Mouse (Mus musculus): ENCODE results near the gene Isg20l2. TPM values are rescaled to one million over a fixed set of nuclear protein-coding genes. Genes with fewer than 3 reads are reported as not detected.
A peak's percentile ranks its signal among the peaks of the same experiment; 100 is the strongest.

Isg20l2 gene
- polyA plus RNA-seq, 1 experiment, result 11.0 TPM

DNA sequence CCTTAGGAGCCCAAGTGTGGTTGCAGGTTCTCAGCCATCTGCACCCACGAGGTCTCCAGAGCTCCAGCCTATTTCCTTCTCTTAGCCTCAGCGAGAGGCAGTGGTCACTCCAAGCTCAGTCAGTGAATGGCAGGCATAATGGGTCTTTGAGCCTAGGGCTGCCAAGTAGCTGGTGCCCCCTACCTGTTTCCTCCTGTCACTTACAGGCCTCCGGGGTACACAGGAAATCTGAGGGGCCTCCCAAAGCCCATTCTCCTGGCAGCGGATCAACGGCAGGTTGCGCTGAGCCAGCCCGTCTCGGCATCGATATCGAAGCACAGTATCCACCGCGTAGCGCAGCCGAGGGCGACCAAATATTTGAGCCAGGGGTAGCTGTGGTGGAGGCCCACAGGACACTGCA, 58.0 kb downstream of the Isg20l2 start:
- DNase-seq, result no peak
- H3K27ac ChIP-seq (ENCODE audit: insufficient read depth, low read depth, low read length), result no peak overlapping the region
- no peak for TF ChIP-seq POLR2A (IDR thresholded peaks at IDR 0.05; ENCODE audit: low read depth, low read length)
- TF ChIP-seq CTCF (conservative IDR thresholded peaks at IDR 0.05; ENCODE audit: insufficient read depth, insufficient read length, low read depth, low read length), result no peak
- no peaks in the 10 kb centered on the region for H3K36me3 ChIP-seq (ENCODE audit: control insufficient read depth, insufficient read depth, low read length)
- H3K4me3 ChIP-seq (ENCODE audit: insufficient read depth, low read depth, low read length), result peak overlapping the region; percentile 2; the same call in 1 of the 2 replicates
- no peaks in the 10 kb centered on the region for H3K27me3 ChIP-seq (replicated peaks; ENCODE audit: control insufficient read depth, insufficient read depth, low read length)
- H3K4me1 ChIP-seq (ENCODE audit: control insufficient read depth, insufficient read depth, low read length), result 0 out of 2 replicates have a peak, but pooled peaks cover 6% of the 10 kb centered on the region
- 8% methylated on average over 15 of the region's 15 CpGs for WGBS

DNA sequence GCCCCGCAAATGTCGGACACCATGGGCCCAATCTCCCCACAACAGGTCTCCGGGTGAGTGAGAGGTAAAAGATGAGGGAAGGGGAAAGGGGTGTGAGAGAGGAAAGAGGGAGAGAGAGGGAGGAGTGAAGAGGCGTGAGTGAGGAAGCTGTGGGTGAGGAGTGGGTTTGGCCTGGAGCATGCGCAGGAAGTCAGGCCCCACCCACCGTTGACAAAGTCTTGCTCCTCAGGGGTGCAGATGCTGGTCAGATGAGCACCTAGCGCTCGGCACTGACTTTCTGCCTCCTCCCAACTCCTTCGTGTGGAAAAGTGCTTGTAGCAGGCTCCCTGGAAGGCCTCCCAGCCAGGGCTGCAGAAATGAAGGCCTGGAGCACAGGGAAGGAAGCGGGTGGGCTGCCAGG, 59.8 kb downstream of the Isg20l2 start:
- TF ChIP-seq POLR2A (IDR thresholded peaks at IDR 0.05; ENCODE audit: low read depth, low read length) (no peak), CTCF (conservative IDR thresholded peaks at IDR 0.05; ENCODE audit: insufficient read depth, insufficient read length, low read depth, low read length) (no peak)
- H3K27ac ChIP-seq (ENCODE audit: insufficient read depth, low read depth, low read length), result no peak overlapping the region
- no peaks in the 10 kb centered on the region for H3K27me3 ChIP-seq (replicated peaks; ENCODE audit: control insufficient read depth, insufficient read depth, low read length)
- H3K36me3 ChIP-seq (ENCODE audit: control insufficient read depth, insufficient read depth, low read length), result no peaks in the 10 kb centered on the region
- H3K4me1 ChIP-seq (ENCODE audit: control insufficient read depth, insufficient read depth, low read length), result 0 out of 2 replicates have a peak, but pooled peaks cover 6% of the 10 kb centered on the region
- no peak overlapping the region for H3K4me3 ChIP-seq (ENCODE audit: insufficient read depth, low read depth, low read length)
- 46% methylated on average over 10 of the region's 10 CpGs for WGBS
- DNase-seq, result no peak

Other genes starting within 250 kb of the Isg20l2 start
- gene Lrrc71, start 181.7 kb upstream of the Isg20l2 start, polyA plus RNA-seq (2012; rRNA removed), result 0.20 and 0.48 TPM in 2 replicates
- gene Ntrk1, start 135.2 kb upstream of the Isg20l2 start, polyA plus RNA-seq (2012; rRNA removed), result 2.5 and 4.5 TPM in 2 replicates
- gene Insrr, start 133.4 kb upstream of the Isg20l2 start, polyA plus RNA-seq (2012; rRNA removed), result 23.9 and 27.8 TPM in 2 replicates
- gene Pear1, start 106.0 kb upstream of the Isg20l2 start, polyA plus RNA-seq (2012; rRNA removed), result 60.5 and 71.0 TPM in 2 replicates
- gene Sh2d2a, start 83.6 kb upstream of the Isg20l2 start, polyA plus RNA-seq (2012; rRNA removed), result 0.56 and 2.4 TPM in 2 replicates
- gene Prcc, start 44.7 kb upstream of the Isg20l2 start, polyA plus RNA-seq (2012; rRNA removed), result 36.3 and 37.3 TPM in 2 replicates
- 104 and 113 TPM in 2 replicates for gene Hdgf, start 24.0 kb upstream of the Isg20l2 start, polyA plus RNA-seq (2012; rRNA removed)
- gene Mrpl24, start 10.8 kb upstream of the Isg20l2 start, polyA plus RNA-seq (2012; rRNA removed), result 71.9 and 100 TPM in 2 replicates
- gene Rrnad1, start 403 bp downstream of the Isg20l2 start, polyA plus RNA-seq (2012; rRNA removed), result 19.3 and 27.3 TPM in 2 replicates
- 0.88 and 0.94 TPM in 2 replicates for gene Crabp2, start 18.4 kb downstream of the Isg20l2 start, polyA plus RNA-seq (2012; rRNA removed)
- gene Nes, start 40.8 kb downstream of the Isg20l2 start, polyA plus RNA-seq (2012; rRNA removed), result 7.2 and 7.5 TPM in 2 replicates
- 0.34 and 0.48 TPM in 2 replicates for gene Bcan, start 69.9 kb downstream of the Isg20l2 start, polyA plus RNA-seq (2012; rRNA removed)
- not detected in 2 replicates for gene Hapln2, start 97.3 kb downstream of the Isg20l2 start, polyA plus RNA-seq (2012; rRNA removed)
- 5.1 and 7.4 TPM in 2 replicates for gene Gpatch4, start 112.8 kb downstream of the Isg20l2 start, polyA plus RNA-seq (2012; rRNA removed)
- gene Naxe, start 128.2 kb downstream of the Isg20l2 start, polyA plus RNA-seq (2012; rRNA removed), result 141 and 165 TPM in 2 replicates
- 0.15 TPM in 1 of 2 replicates, not detected in the other for gene Ttc24, start 148.0 kb downstream of the Isg20l2 start, polyA plus RNA-seq (2012; rRNA removed)
- 0.81 and 0.83 TPM in 2 replicates for gene Iqgap3, start 151.7 kb downstream of the Isg20l2 start, polyA plus RNA-seq (2012; rRNA removed)
- gene Mef2d, start 212.1 kb downstream of the Isg20l2 start, polyA plus RNA-seq (2012; rRNA removed), result 41.8 and 42.7 TPM in 2 replicates